Mouse (Mus musculus) neural tube, embryonic 12.5 days (tissue): Measurements from ENCODE around the gene Gorasp2. TPM values are rescaled to one million over a fixed set of nuclear protein-coding genes. Genes with fewer than 3 reads are reported as not detected.

Source experiments
- ATAC-seq: fragments of 200-750 bp; cut with Nextera tagmentation; 2 replicates; pipeline ENCODE4 v1.8.0; 2017; ENCODE audit warnings: low read depth, mild to moderate bottlenecking, moderate TSS enrichment, moderate library complexity; ENCODE audit not compliant: low FRiP score
- H3K27ac ChIP-seq: fragments of 300-500 bp; sonication (generic); 2 replicates; pipeline ENCODE4 v1.5.1; 2016
- H3K27me3 ChIP-seq: fragments of 300-500 bp; sonication (generic); replicated peaks from 2 replicates; pipeline ENCODE4 v1.6.1; 2016; ENCODE audit warnings: mild to moderate bottlenecking
- H3K36me3 ChIP-seq: fragments of 300-500 bp; sonication (generic); 2 replicates; pipeline ENCODE4 v1.6.1; 2016; ENCODE audit warnings: mild to moderate bottlenecking
- H3K4me1 ChIP-seq: fragments of 300-500 bp; sonication (generic); 2 replicates; pipeline ENCODE4 v1.6.1; 2016
- H3K4me2 ChIP-seq: fragments of 300-500 bp; sonication (generic); replicated peaks from 2 replicates; pipeline ENCODE4 v1.6.1; 2016; ENCODE audit warnings: mild to moderate bottlenecking
- H3K4me3 ChIP-seq: fragments of 300-500 bp; sonication (generic); 2 replicates; pipeline ENCODE4 v1.5.1; 2016
- H3K9ac ChIP-seq: fragments of 300-500 bp; sonication (generic); 2 replicates; pipeline ENCODE4 v1.6.1; 2016; ENCODE audit warnings: mild to moderate bottlenecking
- H3K9me3 ChIP-seq: fragments of 300-500 bp; sonication (generic); 2 replicates; pipeline ENCODE4 v1.6.1; 2016; ENCODE audit warnings: mild to moderate bottlenecking
- WGBS: fragments of 180-500 bp; shearing (Covaris S2); methylation state at CpG from one replicate; pipeline ENCODE4 v1.1.7; 2016; 5-methylcytosine and 5-hydroxymethylcytosine counted together
- polyA plus RNA-seq: library from polyadenylated mRNA; unstranded; fragments of >200 nt; fragmentation: Nextera tagmentation; extraction: Ambion mirVana; gene quantifications from 2 replicates; pipeline ENCODE4 v1.2.1, GENCODE M21; 2016

Gorasp2 gene
- polyA plus RNA-seq, 1 experiment from 2014 or later: 128 TPM

DNA sequence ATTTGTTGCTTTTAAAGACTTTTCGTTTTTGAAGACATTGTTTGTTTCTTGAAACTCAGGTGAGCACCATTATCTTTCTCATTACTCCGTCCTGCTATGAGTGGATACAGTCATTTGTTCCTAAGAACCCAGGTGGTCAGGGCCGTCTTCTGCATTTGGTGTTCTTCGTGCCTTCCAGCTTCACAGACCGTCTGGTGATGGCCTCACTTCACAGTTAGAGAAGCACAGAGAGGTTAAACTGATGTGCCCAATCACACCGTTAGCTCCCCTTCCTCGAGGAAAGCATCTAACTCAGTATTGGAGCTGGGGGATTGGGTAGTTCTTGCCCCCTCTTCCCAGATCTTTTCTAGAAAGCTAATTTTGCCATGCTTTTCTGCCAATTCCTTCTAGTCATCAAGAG, 5.6 kb downstream of the Gorasp2 start:
- no peaks in the 10 kb centered on the region for H3K27me3 ChIP-seq
- H3K4me1 ChIP-seq: peaks cover 9% of the 10 kb centered on the region
- no peak overlapping the region for H3K9ac ChIP-seq
- H3K4me3 ChIP-seq: no peak overlapping the region
- H3K36me3 ChIP-seq: no peaks in the 10 kb centered on the region
- H3K4me2 ChIP-seq: no peak overlapping the region
- H3K27ac ChIP-seq: no peak overlapping the region
- H3K9me3 ChIP-seq: no peaks in the 10 kb centered on the region
- 92% methylated on average over 7 of the region's 7 CpGs for WGBS
- no peak for ATAC-seq

DNA sequence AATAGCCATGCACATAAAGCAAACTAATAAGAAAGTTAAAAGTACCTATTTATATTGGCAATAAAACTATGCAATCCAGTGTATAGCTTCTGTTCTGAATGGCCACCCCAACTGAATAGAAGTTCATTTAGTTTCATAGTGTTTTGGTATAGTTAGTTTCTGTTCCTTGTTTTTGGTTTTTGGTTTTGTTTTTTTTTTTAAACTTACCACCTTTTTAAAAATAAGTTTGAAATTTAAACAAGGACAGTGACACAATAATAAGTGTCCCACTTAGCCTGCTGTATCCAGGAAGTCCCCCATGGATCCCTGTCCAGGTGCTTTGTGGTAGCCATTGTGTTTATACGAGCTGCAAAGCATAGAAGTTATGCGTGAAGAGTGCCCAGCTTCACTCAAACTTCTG, 7.9 kb downstream of the Gorasp2 start:
- H3K4me3 ChIP-seq: no peak overlapping the region
- H3K4me2 ChIP-seq: no peak overlapping the region
- no peak overlapping the region for H3K9ac ChIP-seq
- H3K27ac ChIP-seq: no peak overlapping the region
- no peaks in the 10 kb centered on the region for H3K36me3 ChIP-seq
- H3K9me3 ChIP-seq: no peaks in the 10 kb centered on the region
- no peaks in the 10 kb centered on the region for H3K27me3 ChIP-seq
- ATAC-seq: no peak
- H3K4me1 ChIP-seq: no peaks in the 10 kb centered on the region
- WGBS: 79% methylated on average over 2 of the region's 2 CpGs

DNA sequence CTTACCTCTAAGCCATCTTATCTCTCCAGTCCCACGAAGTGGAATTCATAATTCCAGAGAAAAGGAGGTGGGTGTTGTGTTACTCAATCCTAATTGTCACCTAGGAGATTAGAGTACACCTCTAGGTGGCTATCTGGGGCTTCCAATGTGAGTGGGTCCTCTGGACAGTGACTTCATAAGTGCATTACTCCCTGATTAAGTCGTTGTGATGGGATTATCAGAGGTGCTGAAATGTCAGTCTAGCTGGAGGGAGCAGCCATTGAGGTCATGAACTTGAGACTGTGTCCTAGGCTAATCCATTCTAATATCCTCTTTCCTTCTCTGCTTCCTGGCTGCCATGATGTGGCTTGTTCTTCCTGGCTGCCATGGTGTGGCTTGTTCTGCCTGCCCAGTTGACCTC, 8.5 kb downstream of the Gorasp2 start:
- no peak overlapping the region for H3K27ac ChIP-seq
- 78% methylated on average over 2 of the region's 2 CpGs for WGBS

DNA sequence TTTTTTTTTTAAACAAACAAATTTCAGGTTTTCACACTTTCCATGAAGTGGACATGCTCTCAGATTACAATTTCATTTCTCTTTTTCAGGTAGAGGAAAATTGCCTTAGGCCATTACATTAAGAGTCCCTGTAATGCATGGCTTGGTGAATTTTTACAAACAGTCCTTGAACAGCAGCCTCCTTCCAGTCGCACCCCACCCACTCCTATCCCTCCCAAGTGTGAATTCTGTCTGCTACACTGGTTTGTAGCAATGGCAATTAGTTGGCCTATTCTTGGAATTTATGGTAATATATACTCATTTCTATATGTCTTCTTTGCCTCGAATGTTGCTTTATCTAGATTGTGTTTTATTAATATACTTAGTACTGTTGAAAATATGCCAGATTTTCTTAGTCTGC, 11.1 kb downstream of the Gorasp2 start:
- no peak overlapping the region for H3K9ac ChIP-seq
- H3K4me3 ChIP-seq: no peak overlapping the region
- no peak overlapping the region for H3K4me2 ChIP-seq
- no peaks in the 10 kb centered on the region for H3K9me3 ChIP-seq
- no peaks in the 10 kb centered on the region for H3K36me3 ChIP-seq
- 92% methylated on average over 2 of the region's 2 CpGs for WGBS
- H3K27me3 ChIP-seq: no peaks in the 10 kb centered on the region
- ATAC-seq: no peak
- no peaks in the 10 kb centered on the region for H3K4me1 ChIP-seq
- H3K27ac ChIP-seq: no peak overlapping the region

More for the DNA sequence above, 8.5 kb downstream of the Gorasp2 start:
- Histone ChIP-seq H3K9me3 (no peaks in the 10 kb centered on the region), H3K4me2 (no peak overlapping the region), H3K9ac (no peak overlapping the region), H3K4me3 (no peak overlapping the region), H3K4me1 (no peaks in the 10 kb centered on the region), H3K27me3 (no peaks in the 10 kb centered on the region), H3K36me3 (no peaks in the 10 kb centered on the region)
- ATAC-seq: no peak

DNA sequence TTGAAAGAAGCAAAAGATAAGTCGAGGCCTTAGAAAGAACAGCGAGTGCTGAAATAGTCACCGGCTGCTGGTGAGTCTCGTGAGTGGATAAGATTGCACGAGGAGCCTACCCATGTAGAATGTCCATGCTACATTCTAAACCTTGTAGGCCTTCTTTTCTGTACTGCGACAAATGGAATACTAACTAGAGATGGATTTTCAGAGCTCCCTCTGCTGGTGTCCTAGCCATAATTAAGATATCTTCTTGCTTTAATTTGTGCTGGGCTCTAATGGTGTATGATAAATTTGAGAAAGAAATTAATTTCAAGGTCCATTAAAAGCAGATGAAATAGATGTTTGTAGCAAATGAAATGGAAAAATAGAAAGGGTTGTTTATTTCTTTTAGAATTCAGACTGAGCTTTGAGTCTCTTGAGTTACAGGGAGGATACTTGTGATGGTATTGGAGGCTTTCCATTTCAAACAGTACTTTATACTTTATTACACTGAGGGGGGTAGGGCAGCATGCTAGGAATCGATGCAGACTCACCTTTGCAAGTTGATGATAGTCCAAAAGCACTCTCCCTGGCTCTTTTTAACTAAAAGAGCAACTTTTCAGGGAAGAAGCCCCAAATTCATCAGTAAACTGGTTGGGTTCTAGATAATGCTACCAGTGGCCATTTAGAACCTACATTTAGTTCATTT, 12.2 kb downstream of the Gorasp2 start:
- Histone ChIP-seq H3K9me3 (no peaks in the 10 kb centered on the region), H3K27me3 (no peaks in the 10 kb centered on the region), H3K9ac (no peak overlapping the region), H3K4me1 (no peaks in the 10 kb centered on the region), H3K27ac (no peak overlapping the region), H3K4me3 (no peak overlapping the region), H3K36me3 (peaks cover 7% of the 10 kb centered on the region), H3K4me2 (no peak overlapping the region)
- 92% methylated on average over 7 of the region's 7 CpGs for WGBS
- no peak for ATAC-seq

DNA sequence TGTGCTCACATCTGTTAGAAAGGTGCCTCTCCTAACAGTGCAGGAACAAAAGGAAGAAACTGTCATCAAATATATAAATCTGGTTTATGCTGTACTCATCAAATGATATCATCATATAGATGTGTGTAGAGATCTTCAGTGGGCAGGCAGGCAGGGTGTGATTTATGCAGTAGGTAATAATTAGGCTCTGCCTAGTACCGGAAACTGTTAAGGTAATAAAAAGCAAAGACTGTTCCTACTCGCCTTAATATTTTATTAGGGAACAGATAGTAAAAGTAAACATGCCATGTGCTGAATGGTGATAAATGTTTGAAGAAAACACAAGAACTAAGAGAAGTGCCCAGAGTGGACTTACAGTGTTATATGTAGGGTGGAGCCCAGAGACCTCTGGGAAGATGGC, 20.9 kb downstream of the Gorasp2 start:
- Histone ChIP-seq H3K27ac (no peak overlapping the region), H3K4me3 (no peak overlapping the region), H3K36me3 (peaks cover 75% of the 10 kb centered on the region), H3K4me2 (no peak overlapping the region), H3K4me1 (no peaks in the 10 kb centered on the region), H3K9me3 (no peaks in the 10 kb centered on the region), H3K27me3 (no peaks in the 10 kb centered on the region), H3K9ac (no peak overlapping the region)
- 81% methylated on average over 2 of the region's 2 CpGs for WGBS
- ATAC-seq: no peak

DNA sequence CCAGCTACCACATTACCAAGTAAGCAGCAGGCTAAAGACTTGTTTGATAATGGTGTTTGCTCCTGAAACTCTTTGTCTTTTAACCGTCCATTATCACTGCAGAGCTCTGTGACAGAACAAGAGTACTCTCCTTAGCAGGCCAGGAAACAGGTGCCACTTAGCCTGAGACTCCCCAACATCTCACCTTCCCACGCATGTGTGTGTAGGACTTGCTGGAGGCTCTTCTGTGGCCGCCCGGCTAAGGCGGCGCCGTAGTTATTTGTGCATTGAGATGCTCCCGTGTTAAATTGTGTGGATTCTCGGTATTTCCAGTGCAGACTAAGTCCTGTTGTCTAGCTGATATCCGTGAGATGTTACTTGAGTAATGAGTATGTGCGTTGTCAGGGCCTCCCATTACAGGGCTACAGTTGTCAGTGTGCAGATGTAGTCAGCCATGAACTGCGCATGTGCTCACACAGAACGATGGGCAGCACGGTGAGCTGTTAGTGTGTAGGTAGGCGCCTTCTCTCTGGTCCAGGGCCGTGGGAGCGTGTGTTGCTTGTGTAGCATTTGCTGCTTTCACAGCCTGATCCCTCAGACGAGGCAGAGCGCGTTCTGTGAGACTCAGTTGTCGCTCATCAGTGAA, 27.2 kb downstream of the Gorasp2 start:
- no peak for ATAC-seq
- peaks cover 78% of the 10 kb centered on the region for H3K36me3 ChIP-seq
- no peaks in the 10 kb centered on the region for H3K27me3 ChIP-seq
- no peak overlapping the region for H3K4me2 ChIP-seq
- 94% methylated on average over 21 of the region's 21 CpGs for WGBS
- no peak overlapping the region for H3K9ac ChIP-seq
- no peak overlapping the region for H3K4me3 ChIP-seq
- no peak overlapping the region for H3K27ac ChIP-seq
- H3K9me3 ChIP-seq: no peaks in the 10 kb centered on the region
- no peaks in the 10 kb centered on the region for H3K4me1 ChIP-seq

DNA sequence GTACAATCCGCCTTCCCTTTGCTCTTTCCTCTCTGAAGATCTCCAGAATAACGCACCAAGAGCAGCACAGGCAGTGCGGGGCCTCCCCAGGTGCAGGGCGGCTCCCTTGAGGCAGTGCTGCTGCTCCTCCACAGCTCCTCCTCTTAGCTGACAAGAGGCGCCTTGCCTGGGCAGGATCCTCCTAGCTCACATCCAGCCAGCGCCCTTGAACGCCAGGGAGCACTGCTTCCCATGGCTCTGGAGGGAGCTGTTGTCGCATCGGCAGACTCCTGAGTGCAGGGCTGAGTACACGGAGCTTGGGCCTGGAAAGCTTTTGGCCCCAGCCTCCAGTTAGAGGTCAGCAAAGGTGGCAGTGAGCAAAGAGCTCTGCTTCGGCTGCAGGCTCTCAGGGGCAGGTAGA, 28.8 kb downstream of the Gorasp2 start:
- Histone ChIP-seq H3K9me3 (no peaks in the 10 kb centered on the region), H3K4me2 (no peak overlapping the region), H3K27me3 (no peaks in the 10 kb centered on the region), H3K9ac (no peak overlapping the region), H3K36me3 (peaks cover 64% of the 10 kb centered on the region), H3K4me1 (no peaks in the 10 kb centered on the region), H3K4me3 (no peak overlapping the region), H3K27ac (no peak overlapping the region)
- no peak for ATAC-seq
- 87% methylated on average over 11 of the region's 11 CpGs for WGBS

DNA sequence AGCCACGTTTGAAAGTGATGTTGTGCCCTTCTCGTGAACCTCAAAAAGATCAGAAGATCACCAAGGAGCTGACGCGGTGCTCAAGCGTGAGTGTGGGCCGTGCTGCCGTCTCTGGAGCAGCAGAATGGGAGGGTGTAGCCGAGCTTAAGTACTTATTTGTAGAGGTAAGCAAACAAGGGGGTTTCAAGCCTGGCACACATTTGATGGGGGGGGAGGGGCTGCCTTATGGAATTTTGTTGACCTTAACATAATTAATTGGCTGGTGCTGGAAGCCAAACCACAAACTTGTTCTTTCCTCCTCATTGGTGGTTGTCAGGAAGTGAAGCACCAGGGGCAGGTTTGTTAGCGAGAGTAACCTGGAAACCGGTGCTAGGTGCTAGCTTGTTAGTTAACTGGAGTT, 34.3 kb downstream of the Gorasp2 start:
- Histone ChIP-seq H3K27me3 (no peaks in the 10 kb centered on the region), H3K4me2 (no peak overlapping the region), H3K9ac (no peak overlapping the region), H3K27ac (no peak overlapping the region), H3K9me3 (no peaks in the 10 kb centered on the region), H3K36me3 (peaks cover 18% of the 10 kb centered on the region), H3K4me1 (no peaks in the 10 kb centered on the region), H3K4me3 (no peak overlapping the region)
- ATAC-seq: no peak
- 95% methylated on average over 10 of the region's 10 CpGs for WGBS

DNA sequence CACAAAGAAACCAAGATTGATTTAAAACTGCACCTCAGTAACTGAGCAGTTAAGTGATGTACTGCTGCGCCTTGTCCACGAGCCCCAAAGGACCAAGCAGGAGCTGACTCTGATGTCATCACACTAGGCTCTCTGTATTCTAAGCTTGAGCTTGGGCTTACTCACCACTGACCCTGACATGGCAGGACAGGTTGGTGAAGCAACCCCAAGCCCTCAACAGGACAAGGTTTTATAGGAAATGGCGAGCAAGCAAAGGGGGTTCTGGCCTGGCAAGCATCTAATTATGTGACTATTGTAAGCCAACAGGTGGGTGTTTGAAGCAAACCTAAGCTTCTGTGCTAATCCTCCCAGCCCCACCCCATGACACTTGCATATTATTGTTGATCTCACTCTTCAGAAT, 39.5 kb downstream of the Gorasp2 start:
- 89% methylated on average over 3 of the region's 3 CpGs for WGBS
- Histone ChIP-seq H3K27me3 (no peaks in the 10 kb centered on the region), H3K9ac (no peak overlapping the region), H3K4me1 (peaks cover 8% of the 10 kb centered on the region; the same call in 1 of the 2 replicates), H3K4me3 (no peak overlapping the region), H3K9me3 (no peaks in the 10 kb centered on the region), H3K36me3 (no peaks in the 10 kb centered on the region), H3K27ac (no peak overlapping the region), H3K4me2 (no peak overlapping the region)
- ATAC-seq: no peak

DNA sequence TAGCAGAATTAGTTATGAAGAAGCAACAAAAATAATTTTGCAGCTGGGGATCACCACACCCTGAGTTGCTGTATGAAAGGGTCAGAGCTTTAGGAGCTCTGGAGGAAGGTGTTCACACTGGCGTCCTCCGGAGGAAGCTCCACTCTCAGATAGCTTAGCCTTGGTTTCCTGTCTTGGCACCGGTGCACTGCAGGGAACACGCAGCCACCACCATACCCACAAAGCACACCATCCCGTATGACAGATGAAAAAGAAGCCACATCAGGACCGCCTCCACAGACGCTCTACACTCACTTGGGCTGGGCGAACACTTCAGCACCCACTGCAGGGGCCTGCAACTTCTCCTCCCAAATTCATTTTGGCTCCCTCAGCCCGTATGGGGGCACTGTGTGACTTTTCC, 40.2 kb downstream of the Gorasp2 start:
- H3K36me3 ChIP-seq: no peaks in the 10 kb centered on the region
- no peak overlapping the region for H3K4me3 ChIP-seq
- no peaks in the 10 kb centered on the region for H3K9me3 ChIP-seq
- peaks cover 8% of the 10 kb centered on the region; the same call in 1 of the 2 replicates for H3K4me1 ChIP-seq
- 73% methylated on average over 9 of the region's 9 CpGs for WGBS
- no peak overlapping the region for H3K9ac ChIP-seq
- no peak overlapping the region for H3K27ac ChIP-seq
- H3K4me2 ChIP-seq: no peak overlapping the region
- ATAC-seq: no peak
- H3K27me3 ChIP-seq: no peaks in the 10 kb centered on the region

DNA sequence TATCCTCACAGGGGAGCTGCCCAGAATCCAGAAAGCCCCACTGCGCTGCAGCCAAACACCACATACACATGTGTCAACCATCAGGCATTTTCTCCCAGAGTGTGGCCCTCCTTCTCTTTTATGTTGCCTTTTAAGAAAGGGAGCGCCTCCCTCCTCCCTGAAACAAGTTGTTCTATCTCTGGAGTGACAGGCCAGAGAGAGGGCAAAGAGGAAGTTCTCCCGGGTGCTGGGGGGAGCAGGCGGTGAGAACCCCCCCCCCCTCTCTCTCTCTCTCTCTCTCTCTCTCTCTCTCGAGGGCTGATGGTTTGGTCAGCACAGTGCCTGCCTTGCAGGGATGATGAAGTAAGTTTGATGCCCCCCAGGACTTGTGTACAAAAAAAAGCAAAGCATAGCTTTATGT, 41.0 kb downstream of the Gorasp2 start:
- peaks cover 8% of the 10 kb centered on the region; the same call in 1 of the 2 replicates for H3K4me1 ChIP-seq
- no peak overlapping the region for H3K4me3 ChIP-seq
- H3K4me2 ChIP-seq: no peak overlapping the region
- H3K36me3 ChIP-seq: no peaks in the 10 kb centered on the region
- ATAC-seq: no peak
- H3K27me3 ChIP-seq: no peaks in the 10 kb centered on the region
- no peak overlapping the region for H3K9ac ChIP-seq
- no peaks in the 10 kb centered on the region for H3K9me3 ChIP-seq
- no peak overlapping the region for H3K27ac ChIP-seq
- 52% methylated on average over 5 of the region's 5 CpGs for WGBS
